Mouse (Mus musculus): ENCODE measurements around the gene Zfhx3.

Gene Zfhx3

DNA sequence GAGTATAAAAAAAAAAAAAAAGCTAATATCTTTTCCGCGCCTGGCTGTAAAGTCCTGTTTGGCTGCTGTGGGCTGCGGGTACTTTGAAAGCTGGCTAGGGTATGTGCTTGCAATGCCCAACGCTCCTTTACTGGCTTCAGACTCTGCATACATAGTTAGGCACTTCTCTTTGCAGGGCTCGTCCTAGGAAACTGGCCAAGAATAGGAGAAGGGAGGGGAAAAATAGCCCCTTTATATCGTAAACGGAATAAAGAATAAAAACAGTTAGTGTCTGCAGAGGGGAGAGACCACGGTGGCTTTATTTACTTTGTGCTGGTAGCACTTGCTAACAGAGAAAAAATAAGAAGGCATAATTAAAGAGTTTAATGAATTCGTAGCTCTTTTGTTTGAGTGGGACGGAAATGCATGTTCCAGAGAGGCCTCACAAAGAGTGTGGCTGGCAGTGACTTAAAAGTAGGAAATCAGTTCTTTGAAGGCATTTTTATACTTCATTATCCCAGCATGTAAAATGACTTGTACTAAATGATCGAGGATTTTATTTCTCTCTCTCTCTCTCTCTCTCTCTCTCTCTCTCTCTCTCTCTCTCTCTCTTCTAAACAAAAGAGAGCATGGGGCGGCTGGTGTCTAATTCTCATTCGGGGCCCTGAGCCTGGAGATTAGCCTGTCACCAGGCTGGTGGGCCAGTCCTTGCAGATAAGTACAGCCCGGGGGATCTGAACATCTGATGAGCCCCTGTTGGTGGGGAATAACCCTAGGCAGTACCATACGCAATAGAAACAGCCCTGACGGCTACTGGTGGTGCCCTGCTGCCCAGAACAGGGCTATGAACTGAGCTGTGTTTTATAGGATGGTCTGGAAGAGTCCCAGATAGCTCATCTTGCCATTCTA is 159.8 kb downstream of the Zfhx3 start:
- DNase-seq = no peak

DNA sequence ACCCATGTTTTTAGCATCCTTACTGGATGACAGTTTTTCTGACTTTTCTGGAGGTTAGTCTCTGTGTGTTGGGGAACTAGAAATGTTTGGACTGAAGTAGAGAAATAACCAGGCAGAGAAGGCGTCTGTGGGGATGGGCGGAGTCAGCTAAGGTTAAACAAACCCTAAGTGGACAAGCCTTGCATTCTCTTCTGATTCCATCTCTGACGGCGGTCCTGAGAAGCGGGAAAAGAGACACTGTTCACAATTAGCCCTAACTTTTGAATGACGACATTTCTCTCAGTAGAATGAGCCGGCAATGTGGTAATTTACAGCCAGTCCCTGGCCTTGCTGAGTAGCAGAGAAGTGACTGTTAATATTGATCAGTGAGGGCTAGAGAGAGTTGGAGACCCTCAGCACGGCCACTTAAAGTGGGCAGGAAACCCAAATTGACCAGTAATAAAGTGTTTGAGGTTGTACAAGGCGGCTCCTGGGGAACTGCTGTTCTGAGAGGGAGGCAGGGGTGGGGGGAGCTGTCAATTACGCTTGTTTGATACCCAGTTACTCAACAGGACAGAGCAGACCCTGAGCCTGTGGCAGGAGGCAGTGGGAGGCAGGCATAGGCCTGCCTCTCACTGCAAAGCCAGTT is 162.1 kb downstream of the Zfhx3 start:
- no peak for DNase-seq

DNA sequence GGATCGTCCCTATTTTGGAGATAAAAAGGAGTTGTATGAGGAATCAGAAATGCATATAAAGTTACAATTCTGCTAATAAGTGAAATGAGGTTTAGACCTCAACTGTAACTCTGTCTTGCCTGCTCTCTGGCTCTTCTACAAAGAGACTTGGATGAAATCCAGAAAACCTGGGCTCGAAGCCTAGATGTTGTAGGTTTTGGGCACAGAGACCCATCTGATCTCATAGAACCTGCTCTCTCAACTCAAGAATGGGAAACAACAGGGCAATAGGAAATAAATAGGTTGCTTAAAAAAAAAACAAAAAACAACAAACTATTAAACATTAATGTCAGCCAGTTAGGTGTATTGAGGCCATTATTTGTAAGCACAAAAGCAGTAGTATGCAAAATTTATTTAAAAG is 182.6 kb downstream of the Zfhx3 start:
- DNase-seq = no peak

DNA sequence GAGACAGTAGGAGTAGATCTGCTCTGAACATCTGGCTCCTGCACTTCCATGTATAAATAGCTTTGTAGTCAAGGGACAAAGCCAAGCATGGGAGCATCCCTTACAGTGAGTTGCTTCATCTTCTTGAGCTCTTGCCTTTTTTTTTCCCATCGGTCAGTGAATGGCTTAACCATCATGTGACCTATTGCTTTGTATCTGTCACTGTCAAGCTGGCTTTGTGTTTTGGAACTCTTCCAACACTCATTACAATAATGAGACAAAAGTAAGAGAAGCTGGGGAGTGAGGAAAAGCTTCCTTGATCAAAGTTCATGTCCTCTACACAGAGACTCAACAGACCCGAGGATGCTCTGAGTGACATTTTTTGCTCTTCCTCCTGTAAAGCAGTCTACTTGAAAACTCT is 183.0 kb downstream of the Zfhx3 start:
- DNase-seq = no peak

DNA sequence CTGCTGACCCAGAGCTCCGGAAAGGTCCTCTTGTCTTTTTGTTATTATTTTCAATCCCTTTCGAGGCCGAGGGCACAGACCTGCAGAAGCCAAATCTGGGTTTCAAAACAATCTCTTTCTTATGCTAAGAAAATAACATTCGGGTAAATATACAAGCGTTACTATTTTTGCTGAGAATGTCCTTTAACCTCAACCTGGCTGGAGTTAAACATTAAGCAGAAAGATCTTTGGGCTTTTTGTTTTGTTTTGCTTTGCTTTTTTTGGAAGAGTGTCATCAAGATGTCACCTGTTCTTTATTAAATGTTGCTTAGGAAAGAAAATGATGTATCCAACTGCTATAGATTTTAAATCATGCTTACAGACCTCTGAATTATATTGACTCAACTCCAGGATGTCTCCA is 204.1 kb downstream of the Zfhx3 start:
- no peak for DNase-seq

DNA sequence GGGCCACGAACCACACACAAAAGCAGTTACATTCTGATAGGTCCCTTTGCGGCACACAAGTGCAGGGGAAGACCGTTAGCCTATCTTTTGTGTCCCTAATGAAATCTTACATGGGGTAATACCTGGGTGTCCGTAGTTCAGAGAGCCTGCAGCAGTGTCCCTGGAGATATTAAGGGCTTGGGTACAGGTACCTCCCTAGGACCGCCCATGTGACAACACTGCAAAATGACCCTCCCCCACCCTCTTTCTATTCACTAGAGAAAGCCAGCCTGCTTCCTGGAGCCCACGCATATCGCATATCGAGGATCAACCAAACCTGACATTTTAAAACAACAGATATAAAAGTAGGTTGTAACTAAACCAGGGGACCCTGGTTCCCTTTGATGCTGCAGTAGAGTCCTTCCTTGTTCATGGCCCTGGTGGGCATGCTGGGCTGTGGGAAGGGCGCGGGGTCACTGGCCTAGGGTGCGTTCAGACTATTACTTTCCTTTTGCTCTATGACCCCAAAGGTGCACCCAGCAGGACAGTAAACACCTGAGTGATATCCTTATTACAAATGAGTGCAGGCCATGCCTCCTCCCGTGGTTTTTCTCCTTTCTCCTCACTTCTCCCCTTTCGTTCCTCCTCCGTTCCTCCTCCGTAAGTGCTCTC is 206.3 kb downstream of the Zfhx3 start:
- DNase-seq = no peak

DNA sequence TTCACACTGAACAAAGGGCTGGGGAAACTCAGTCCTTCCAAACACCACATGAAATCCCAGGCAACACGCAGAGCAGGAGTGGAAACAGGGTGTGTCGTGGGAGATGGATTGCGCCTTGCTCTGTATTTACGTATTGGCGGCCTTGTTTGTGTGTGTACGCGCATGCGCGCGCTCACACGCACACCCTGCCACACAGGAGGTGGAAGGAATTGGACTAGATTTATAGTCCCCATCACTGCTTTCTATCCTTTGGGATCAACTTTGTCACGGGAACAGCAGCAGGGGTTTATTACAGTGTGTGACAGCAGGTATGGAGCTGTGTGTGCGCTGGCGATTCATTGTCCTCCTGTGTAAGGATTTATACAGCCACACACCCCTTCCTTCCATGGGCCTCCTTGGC is 228.4 kb downstream of the Zfhx3 start:
- DNase-seq = no peak

DNA sequence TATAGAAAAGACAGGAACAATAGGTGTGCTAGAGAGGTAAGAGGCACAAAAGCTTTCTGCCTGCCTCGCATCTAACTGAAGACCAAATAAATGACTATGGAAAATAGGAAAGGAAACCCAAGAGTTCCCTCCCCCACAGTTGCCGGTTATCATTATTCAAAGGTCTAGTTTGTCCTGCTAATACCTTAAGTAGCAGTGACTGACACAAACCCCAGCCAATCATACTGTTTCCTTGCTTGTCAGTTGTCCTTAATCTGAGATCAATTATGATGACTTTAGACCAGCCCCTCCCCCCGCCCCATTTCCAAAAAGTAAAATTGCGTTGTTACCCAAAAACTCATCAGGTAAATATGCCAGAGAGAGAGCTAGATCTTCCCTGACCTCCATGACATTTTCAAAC is 240.9 kb downstream of the Zfhx3 start:
- no peak for DNase-seq

DNA sequence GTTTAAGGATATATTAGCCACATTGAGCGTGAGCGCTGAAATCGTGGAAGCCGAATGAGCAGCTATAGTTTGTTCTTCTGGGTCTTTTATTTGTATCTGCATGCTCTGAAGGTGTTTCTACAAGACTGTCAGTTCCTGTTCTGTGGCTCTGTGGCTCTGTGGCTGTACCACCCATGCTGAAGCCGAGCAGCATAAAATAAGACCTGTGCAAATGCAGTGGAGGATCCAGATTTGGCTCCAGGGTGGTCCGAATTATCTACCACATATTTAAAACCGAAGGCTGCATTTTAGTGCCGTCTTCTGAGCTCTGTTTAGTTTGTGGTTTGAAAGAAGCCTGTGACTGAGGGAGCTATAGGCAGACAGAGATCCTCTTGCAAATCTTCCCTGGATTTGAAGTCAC is 241.5 kb downstream of the Zfhx3 start:
- DNase-seq = no peak

DNA sequence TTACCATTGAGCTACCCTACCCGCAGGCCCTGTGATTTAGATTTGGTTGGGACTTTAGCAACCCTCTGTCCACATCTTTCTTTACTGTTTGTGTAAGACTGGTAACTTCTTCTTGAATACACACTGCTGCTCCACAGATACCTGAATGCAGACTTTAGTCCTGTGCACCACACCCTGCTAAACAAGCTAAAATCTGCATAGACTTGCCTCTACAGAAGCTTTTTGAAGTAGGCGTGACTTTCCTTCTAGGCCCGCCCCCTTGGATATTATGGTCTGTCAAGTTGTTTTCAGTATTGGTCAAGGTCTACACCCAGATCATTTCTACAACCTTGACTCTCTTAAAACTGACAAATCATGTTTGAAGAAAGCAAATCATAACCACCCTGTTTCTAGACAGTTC is 243.8 kb downstream of the Zfhx3 start:
- no peak for DNase-seq

DNA sequence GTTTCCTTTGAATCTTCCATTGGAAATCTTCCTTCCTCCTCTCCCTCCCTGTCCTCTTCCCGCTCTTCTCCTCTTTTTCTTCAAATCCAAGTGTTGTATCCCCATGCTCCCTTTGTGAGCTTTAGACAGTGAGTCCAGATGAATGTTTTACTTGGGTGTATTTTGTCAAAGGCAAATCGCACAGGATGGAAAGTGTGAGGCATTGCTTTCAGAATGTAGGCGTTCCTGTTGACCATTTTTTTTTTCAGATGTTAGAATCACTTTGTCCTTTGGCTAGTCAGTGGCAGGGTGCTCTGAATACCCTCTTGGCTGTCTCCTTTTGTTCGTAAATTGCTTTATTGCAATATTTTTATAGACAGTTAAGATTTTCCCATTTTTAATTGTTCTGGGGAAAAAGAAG is 245.6 kb downstream of the Zfhx3 start:
- no peak for DNase-seq

DNA sequence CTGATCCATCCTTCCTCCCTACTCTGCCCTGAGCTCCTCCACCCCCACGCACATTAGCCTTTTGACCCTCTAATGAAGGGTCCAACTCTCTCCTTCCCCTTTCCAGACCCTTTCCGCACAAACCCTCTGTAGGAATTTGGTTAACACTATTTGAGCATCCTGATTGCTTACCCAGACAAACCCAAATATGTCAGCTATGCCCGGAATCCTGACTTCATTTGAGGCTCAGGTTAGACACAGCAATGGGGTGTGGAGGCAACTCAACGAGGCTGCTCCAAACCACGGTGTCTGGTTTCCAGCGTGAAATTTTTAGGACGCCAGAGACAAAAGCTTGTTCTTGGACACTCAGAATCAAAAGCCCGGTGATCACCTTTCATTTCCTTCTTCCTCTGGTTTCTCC is 252.1 kb downstream of the Zfhx3 start:
- DNase-seq = no peak

DNA sequence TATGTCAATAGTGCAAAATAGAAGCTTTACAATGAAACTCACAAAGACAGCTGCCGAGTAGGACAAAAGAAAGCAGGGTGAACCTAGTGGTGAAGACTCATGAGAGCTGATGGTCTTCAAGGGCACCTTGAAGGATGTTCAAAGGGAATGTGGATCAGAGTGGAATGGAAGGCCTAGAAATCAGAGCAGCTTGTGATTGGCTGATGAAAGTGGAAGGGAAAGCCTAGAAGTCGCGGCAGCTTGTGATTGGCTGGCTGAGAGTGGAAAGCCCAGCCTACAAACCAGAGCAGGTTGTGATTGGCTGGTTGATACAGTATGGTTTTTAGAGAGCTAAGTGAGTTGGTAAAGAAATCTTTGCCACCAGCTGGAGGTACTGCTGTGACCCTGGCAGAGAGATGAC is 272.6 kb downstream of the Zfhx3 start:
- DNase-seq = no peak

DNA sequence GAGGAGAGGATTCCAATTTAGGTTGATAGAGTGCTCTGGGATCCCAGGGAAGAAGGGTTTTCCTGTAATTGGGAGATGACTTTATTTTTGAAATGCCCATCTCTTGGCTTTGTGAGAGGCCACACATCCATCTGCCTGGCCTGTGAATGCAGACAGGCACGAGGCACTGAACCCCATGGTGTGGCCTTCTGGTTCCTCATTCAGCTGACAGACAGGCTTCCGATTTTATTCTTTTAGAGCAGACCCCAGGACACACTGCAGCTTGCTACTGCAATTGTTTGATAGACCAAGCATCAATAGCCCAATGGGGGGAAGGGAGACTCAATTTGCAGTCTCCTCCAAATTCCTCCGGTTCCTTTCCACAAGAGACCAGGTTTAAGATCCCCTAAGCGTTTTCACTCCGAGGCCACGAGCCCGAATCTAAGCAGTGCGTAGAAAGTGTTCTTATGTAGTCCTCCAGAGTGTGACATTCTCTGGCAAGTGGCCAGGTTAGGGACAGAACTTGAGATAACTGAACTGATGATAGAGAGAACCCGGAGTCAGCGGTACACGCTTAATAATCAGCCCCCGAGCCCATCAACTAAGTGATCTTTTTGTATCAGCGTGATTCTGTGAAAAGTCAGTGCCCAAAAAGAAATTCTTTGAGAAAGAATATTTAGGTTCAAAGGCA is 275.9 kb downstream of the Zfhx3 start:
- DNase-seq = no peak

DNA sequence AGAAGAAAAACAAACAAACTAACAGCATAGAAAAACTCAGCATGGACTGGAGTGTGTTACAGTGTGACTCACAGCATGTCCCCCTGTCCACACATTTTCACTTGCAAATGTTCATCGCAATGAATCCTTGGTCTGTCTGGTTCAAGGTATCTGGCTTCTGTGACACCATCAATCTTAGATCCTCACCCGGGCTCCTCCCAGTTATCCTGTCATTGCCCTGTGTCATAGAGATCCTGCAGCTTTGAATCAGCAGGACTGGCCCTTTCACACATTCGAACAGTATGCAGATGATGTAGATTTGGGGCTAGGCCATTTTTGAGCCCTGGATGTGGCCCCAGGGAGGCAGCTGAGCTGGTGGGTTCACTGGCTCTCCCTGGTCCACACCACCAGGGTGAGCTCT is 278.1 kb downstream of the Zfhx3 start:
- DNase-seq = no peak

DNA sequence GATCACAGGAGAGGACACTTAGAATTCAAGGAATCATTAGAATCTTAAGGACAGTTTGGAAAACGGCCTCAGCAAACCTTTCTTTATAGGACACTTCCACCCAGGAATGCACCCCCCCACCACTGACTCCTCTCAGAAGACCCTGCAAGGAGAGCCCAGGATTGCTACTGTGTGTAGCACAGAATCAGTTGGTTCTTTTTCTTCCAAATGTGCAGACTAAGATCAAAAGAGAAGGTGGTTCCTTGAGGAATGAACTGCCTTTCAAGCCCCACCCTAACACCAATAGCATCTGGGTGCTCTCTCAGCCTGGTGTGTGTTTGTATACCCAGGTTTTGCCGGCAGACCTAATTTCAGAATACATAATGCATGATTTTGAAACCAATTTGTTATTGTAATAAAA is 279.6 kb downstream of the Zfhx3 start:
- no peak for DNase-seq

DNA sequence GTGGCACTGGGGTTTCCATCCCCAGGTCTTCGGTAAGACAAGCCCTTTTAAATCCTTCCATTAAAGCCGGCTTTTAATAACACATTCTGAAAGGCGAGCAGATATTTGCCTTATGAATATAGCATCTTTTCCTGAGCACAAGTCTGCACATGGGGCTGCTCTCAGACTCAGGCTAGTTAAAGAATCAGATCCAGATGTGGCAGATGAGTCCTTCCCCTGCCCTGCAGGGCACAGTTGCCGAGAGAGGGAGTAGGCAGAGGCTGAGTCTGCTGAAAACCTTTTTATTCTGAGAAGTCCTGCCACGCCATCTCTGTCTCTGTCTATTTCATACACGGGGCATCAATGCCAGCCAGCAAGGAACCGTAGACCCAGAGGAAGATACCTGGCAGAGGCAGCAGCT is 289.9 kb downstream of the Zfhx3 start:
- DNase-seq = no peak

DNA sequence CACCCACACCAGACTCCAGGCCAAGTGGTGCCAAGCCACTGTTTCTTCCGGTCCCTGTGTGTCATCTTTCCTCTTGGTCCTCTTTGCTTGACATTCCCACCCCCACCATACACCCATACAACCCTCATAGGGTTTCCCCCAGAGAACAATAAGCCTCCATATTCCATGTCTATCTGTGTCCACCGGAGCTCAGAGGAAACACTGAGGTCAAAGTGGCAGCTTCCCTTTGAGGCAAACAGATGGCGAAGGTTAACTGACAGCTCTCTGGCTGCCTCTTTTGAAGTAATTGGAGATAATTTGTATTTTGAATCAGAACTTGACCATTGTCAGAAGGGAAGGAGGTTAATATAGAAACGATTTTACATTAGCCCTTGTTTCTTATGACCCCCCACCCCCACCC is 292.0 kb downstream of the Zfhx3 start:
- no peak for DNase-seq

DNA sequence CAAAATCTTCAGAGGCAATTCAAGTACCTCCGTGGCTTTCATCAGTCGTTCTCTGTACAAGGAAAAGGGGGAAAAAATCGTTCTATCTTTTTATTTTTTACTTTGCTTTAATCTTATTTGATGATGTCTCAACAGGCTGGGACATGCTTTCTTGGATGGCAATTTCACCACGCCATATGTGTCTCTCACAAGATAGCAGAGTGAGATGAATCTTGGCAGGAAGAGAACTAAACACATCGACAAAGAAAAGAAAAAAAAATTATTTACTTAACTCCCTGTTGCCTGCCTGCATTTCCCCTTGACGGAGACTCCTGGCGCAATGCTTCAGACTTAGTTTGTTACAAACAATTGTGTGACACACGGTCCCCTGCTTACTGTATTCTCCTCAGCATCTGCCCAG is 294.3 kb downstream of the Zfhx3 start:
- DNase-seq = no peak

DNA sequence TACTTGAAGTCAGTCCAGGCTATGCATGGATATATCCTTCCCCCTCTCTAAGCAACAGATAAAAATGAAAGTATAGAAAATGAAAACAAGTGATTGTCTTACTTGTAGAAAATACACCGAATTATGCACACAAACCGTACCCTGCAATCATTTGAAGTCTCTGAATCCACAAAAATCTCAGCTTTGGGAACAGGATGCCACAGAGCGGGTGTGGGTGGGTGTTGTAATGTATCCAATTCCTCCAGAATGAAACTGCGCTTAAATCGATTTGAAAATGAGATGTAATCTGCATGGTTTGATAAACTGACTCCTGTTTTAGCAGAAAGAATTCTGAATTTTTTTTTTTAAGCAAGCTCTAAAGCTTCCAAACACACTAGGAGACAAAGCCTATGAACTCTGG is 297.1 kb downstream of the Zfhx3 start:
- no peak for DNase-seq

DNA sequence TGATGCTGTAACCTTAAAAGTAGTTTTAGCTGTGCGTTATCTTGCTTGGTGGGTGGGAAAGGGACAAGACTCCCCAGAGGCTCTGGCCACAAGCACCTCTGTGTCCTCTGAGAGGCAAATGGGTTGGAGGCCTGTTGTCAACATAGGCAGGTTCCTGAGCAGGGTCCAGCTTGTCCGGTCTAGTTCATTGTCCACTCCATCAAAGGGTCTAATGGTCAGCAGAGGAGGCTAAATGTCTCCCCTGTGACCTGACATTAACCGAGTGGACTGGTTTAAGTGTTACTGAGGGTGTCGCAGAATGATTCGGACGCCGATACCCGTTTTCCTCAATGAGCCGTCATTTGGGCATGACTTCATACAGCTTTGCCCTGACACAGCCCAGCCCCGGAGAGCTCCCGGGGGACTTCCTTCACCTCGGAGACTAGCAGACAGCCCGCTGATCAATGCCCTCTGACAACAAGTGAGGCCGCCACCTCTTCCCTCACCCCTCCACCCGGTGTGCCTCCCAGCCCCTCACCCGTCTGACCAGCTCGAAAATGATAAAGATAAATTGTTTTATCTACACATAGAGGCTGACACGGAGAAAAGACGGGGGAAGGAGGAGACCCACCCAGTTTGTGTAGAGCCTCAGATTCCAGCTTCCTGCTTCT is 298.7 kb downstream of the Zfhx3 start:
- no peak for DNase-seq

DNA sequence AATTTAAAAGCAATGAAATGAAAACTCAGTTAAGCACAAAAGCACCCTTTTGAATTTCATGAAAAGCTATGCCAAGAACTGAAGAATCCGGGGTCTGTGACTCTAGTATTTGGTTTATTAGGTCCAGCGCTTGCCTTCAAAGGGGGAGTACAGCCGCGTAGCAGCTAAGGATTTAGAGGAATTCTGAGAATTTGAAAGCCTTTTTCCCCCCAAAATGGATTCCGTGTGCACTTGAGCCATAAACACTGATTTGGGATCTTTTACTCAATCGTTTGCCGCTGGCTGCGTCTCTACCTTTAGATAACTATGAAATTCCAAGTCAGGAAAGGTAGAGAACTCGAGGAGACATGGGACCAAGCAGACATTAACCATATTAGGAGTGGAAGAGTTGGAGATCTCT is 300.8 kb downstream of the Zfhx3 start:
- DNase-seq = no peak
